Mouse (Mus musculus) lung, embryonic 15.5 days (tissue): ENCODE results near the gene Sbk3. TPM values are rescaled to one million over a fixed set of nuclear protein-coding genes. Genes with fewer than 3 reads are reported as not detected.
A peak's percentile ranks its signal among the peaks of the same experiment; 100 is the strongest.
"Not testable (repeated sequence)": the region's sequence is repeated elsewhere in the genome, so short reads cannot be mapped to it uniquely, and the experiment has no call there.

Experiments
- ATAC-seq: fragments of 200-750 bp; cut with Nextera tagmentation; 2 replicates; pipeline ENCODE4 v1.8.0; 2017; ENCODE audit warnings: moderate number of reproducible peaks, borderline replicate concordance; ENCODE audit not compliant: low FRiP score, low TSS enrichment; ENCODE audit errors: extremely low read depth
- H3K27ac ChIP-seq: fragments of 300-500 bp; sonication (generic); 2 replicates; pipeline ENCODE4 v1.5.1; 2015; ENCODE audit warnings: moderate library complexity, mild to moderate bottlenecking, inconsistent platforms
- H3K27me3 ChIP-seq: fragments of 300-500 bp; sonication (generic); 2 replicates; pipeline ENCODE4 v1.6.1; 2015; ENCODE audit warnings: inconsistent platforms
- H3K36me3 ChIP-seq: fragments of 300-500 bp; sonication (generic); 2 replicates; pipeline ENCODE4 v1.6.1; 2015; ENCODE audit warnings: inconsistent platforms
- H3K4me1 ChIP-seq: fragments of 300-500 bp; sonication (generic); 2 replicates; pipeline ENCODE4 v1.6.1; 2015; ENCODE audit warnings: inconsistent platforms
- H3K4me2 ChIP-seq: fragments of 300-500 bp; sonication (generic); 2 replicates; pipeline ENCODE4 v1.6.1; 2015; ENCODE audit warnings: inconsistent platforms, mild to moderate bottlenecking, moderate library complexity
- H3K4me3 ChIP-seq: fragments of 300-500 bp; sonication (generic); 2 replicates; pipeline ENCODE4 v1.5.1; 2015; ENCODE audit warnings: mild to moderate bottlenecking, inconsistent platforms
- H3K9ac ChIP-seq: fragments of 300-500 bp; sonication (generic); 2 replicates; pipeline ENCODE4 v1.6.1; 2015; ENCODE audit warnings: inconsistent platforms
- H3K9me3 ChIP-seq: fragments of 300-500 bp; sonication (generic); 2 replicates; pipeline ENCODE4 v1.6.1; 2016; ENCODE audit warnings: inconsistent platforms
- WGBS: fragments of 180-500 bp; shearing (Covaris S2); methylation state at CpG from one replicate; pipeline ENCODE4 v1.1.7; 2015; 5-methylcytosine and 5-hydroxymethylcytosine counted together
- polyA plus RNA-seq: library from polyadenylated mRNA; unstranded; fragments of >200 nt; fragmentation: Nextera tagmentation; extraction: Ambion mirVana; gene quantifications from 2 replicates; pipeline ENCODE4 v1.2.1, GENCODE M21; 2015

The Sbk3 gene
- polyA plus RNA-seq, 1 experiment from 2014 or later, result 0.52 TPM

DNA sequence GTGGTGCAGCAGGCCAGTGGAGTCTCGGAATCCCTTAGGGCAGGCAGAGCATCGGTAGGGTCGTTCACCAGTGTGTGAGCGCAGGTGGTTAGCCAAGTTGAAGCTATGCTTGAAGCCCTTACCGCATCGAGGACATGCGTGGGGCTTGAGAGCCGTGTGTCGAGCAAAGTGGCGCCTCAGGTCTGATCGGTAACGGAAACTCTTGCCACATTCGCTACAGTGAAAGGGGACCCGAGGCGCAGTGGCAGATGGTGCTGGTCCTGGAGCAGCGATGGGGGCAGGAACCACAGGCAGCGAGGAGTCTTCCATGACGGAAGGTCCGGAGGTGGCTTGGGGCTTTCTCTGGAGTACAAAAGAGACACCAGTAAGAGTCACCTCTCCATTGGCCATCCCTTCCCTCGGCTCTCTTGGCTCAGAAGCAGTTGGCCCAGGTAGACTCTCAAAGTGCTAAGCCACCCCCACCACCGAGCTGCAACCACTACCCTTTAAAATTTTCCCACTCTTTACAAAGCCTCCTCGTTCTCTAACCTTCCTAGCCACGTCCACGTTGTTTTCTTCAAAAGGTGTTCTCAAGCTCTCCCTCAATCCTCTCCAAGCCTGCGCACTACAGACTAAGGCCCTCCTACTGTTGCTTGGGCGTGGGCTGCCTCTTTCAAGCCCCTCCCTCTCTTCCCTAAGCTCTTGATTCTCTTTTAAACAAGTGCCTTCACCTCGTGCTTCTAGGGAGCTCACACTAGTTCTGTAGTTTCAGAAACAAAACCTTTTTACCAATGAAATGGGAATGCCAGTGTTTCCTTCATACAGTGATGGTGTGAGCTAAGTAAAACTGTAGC, 41.9 kb upstream of the Sbk3 start:
- no peaks in the 10 kb centered on the region for H3K9me3 ChIP-seq
- 86% methylated on average over 27 of the region's 27 CpGs for WGBS
- H3K36me3 ChIP-seq, result peaks cover 49% of the 10 kb centered on the region
- ATAC-seq, result no peak
- peaks cover 14% of the 10 kb centered on the region; the same call in 1 of the 2 replicates for H3K4me1 ChIP-seq
- no peaks in the 10 kb centered on the region for H3K27me3 ChIP-seq
- H3K9ac ChIP-seq, result no peak overlapping the region
- 0 out of 2 replicates have a peak overlapping the region, but pooled peaks have one; percentile 11 for H3K27ac ChIP-seq
- H3K4me2 ChIP-seq, result peak overlapping the region; percentile 54
- peak overlapping the region; percentile 77 for H3K4me3 ChIP-seq

DNA sequence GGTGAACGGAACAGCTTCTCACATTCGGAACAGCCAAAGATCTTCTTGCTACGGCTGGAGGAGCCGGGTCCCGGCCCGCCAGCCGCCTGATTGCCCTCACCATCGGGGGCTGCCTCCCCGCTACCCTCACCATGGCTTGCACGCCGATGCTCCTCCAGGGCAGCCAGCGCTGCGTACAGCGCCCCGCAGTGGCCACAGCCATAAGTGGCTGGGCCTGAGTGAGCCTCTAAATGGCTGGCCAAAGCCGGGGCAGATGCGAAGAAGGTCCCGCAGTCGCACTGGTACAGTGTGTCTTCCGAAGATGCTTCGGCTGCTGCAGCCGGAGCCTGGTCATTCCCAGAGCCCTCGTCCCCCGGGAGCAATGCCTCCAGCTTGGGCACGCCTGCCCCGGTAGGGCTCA, 37.3 kb upstream of the Sbk3 start:
- WGBS, result 96% methylated on average over 26 of the region's 26 CpGs
- H3K4me1 ChIP-seq, result peaks cover 5% of the 10 kb centered on the region; the same call in 1 of the 2 replicates

GRCm38 (mm10) chr7:5002876-5003275, 31.9 kb upstream of the Sbk3 start:
- not testable (repeated sequence) for H3K27me3 ChIP-seq, H3K4me1 ChIP-seq, H3K4me3 ChIP-seq, H3K9me3 ChIP-seq, H3K36me3 ChIP-seq, H3K9ac ChIP-seq, H3K27ac ChIP-seq, ATAC-seq, H3K4me2 ChIP-seq
- WGBS, result 66% methylated on average over 8 of the region's 8 CpGs

More for the DNA sequence above, 37.3 kb upstream of the Sbk3 start:
- no peaks in the 10 kb centered on the region for H3K27me3 ChIP-seq
- H3K9ac ChIP-seq, result no peak overlapping the region
- H3K36me3 ChIP-seq, result peaks cover 58% of the 10 kb centered on the region
- ATAC-seq, result no peak
- no peaks in the 10 kb centered on the region for H3K9me3 ChIP-seq
- H3K4me3 ChIP-seq, result no peak overlapping the region
- H3K27ac ChIP-seq, result no peak overlapping the region
- H3K4me2 ChIP-seq, result no peak overlapping the region

- Histone ChIP-seq H3K9me3 (no peaks in the 10 kb centered on the region), H3K9ac (no peak overlapping the region), H3K27me3 (no peaks in the 10 kb centered on the region), H3K36me3 (no peaks in the 10 kb centered on the region), H3K4me3 (no peak overlapping the region), H3K27ac (no peak overlapping the region), H3K4me1 (peaks cover 16% of the 10 kb centered on the region), H3K4me2 (no peak overlapping the region)
- 57% methylated on average over 2 of the region's 2 CpGs for WGBS
- no peak for ATAC-seq
Measured at GRCm38 (mm10) chr7:4999876-5000275, 28.9 kb upstream of the Sbk3 start.

DNA sequence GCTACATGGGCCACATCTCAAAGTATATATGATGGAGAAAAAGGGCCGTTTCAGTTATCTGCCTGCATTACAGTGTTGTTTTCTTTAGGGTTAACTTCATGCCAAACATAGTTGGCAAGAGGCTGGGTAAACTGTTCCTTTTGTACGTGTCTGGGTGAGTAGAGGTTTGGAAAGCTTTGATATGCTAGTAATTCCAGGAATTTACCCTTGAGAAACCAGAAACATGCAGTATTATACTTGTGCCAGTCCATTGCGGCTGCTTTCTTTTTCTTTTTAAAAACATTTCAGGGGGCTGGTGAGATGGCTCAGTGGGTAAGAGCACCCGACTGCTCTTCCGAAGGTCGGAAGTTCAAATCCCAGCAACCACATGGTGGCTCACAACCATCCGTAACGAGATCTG, 26.0 kb upstream of the Sbk3 start:
- H3K27ac ChIP-seq, result peak overlapping the region; percentile 79
- peak overlapping the region; percentile 84 for H3K4me2 ChIP-seq
- H3K9ac ChIP-seq, result peak overlapping the region; percentile 68; the same call in 1 of the 2 replicates
- H3K27me3 ChIP-seq, result no peaks in the 10 kb centered on the region
- H3K4me3 ChIP-seq, result peak overlapping the region; percentile 69
- H3K36me3 ChIP-seq, result peaks cover 19% of the 10 kb centered on the region
- 55% methylated on average over 8 of the region's 8 CpGs for WGBS
- no peak for ATAC-seq
- peaks cover 22% of the 10 kb centered on the region for H3K4me1 ChIP-seq
- H3K9me3 ChIP-seq, result no peaks in the 10 kb centered on the region

DNA sequence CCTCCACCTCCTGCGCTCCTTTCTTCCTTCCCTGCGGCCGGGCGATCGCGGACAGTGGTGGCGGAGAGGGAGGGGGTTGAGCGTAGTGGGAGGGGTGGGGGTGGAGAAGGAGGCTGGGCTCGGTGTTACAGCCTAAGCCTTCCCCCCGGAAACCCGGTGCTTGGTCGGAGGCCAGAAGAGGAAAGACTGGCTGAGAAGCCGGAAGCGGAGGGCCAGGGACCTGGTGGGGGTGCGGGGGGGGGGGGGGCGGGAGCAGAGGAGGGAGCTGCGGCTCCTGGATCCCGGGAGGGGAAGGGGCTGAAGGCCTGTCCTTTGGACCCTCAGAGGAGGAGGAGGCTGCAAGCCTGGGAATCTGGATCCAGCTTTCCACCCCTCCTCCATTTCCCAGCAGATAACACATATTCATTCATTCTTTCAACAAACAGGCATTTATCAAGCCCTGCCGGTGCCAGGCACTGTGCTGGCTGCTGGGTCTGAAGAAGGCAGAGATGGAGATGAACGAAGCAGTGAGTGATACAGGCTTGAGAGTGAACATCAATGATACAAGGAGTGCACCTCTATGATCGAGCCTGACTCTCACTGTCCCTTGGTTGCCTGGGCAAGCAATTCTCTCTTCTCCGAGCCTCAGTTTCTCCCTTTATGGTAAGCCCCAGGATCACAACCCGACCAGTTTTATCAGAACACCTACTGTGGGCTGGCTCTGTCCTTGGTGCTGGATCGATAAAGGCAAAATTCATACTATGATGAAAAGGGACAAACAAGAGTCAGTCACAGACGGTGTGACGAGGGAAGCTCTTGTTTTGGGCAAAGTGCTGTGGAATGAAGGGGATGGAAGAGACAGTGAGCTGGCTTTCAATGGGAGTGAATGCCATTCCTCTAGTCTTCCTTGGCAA, 25.3 kb upstream of the Sbk3 start, which contains the start of gene Zfp579:
Gene Zfp579 (minus strand): TSS at position 156 of the 893 bp plus-strand sequence.
- Histone ChIP-seq H3K9me3 (no peaks in the 10 kb centered on the region), H3K4me3 (peak within 1 kb of the TSS; percentile 69), H3K27ac (peak within 1 kb of the TSS; percentile 79), H3K4me1 (peaks cover 22% of the 10 kb centered on the region), H3K4me2 (peak within 1 kb of the TSS; percentile 84), H3K9ac (peak within 1 kb of the TSS; percentile 68), H3K27me3 (no peaks in the 10 kb centered on the region), H3K36me3 (peaks cover 19% of the 10 kb centered on the region)
- peak; percentile 87 for ATAC-seq
- 6% methylated on average over 11 of the region's 26 CpGs for WGBS

DNA sequence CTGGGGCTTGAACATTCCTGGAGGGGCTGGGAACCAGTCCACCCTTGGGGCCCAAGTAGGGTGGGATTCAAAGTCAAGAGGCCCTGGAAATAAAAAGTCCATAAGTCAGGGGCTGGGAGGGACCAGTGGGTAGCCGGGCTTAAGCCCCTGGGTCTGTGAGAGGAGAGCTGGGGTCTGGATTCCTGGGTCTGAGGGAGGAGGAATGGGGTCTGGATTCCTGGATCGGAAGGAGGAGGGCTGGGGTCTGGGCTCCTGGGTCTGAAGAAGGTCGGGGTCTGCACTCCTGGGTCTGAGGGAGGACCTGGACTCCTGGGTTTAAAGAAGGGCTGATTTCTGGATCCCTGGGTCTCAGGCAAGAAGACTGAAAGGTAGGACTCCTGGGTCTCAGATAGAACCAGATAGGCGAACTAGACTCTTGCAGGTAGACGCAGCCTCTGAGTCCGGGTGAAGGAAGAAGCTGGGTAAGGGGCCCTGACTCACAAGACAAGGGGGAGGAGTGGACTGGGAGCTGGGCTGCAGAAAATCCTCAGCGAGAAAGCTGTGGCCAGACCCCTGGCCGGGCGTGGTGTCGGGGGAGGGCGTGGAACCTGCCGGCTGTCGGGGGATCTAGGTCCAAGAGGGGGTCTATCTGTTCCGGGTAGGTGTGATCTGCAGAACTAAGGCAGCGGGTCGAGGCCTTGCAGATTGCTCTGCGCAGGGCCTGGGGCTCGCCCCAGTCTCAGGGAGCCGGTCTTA, 24.5 kb upstream of the Sbk3 start:
- no peak; the same call in none of the 2 replicates for ATAC-seq
- H3K9ac ChIP-seq, result peak overlapping the region; percentile 68

GRCm38 (mm10) chr7:4993999-4994788, 23.2 kb upstream of the Sbk3 start:
- no peak overlapping the region for H3K4me3 ChIP-seq
- peaks cover 22% of the 10 kb centered on the region for H3K4me1 ChIP-seq
- no peaks in the 10 kb centered on the region for H3K27me3 ChIP-seq
- WGBS, result 57% methylated on average over 59 of the region's 59 CpGs
- H3K36me3 ChIP-seq, result peaks cover 19% of the 10 kb centered on the region
- peak overlapping the region; percentile 84 for H3K4me2 ChIP-seq
- no peaks in the 10 kb centered on the region for H3K9me3 ChIP-seq
- H3K9ac ChIP-seq, result no peak overlapping the region
- H3K27ac ChIP-seq, result no peak overlapping the region
- no peak for ATAC-seq

More for the DNA sequence above, 24.5 kb upstream of the Sbk3 start:
- H3K27ac ChIP-seq, result peak overlapping the region; percentile 79
- peak overlapping the region; percentile 69 for H3K4me3 ChIP-seq
- H3K9me3 ChIP-seq, result no peaks in the 10 kb centered on the region
- H3K36me3 ChIP-seq, result peaks cover 19% of the 10 kb centered on the region
- 5% methylated on average over 19 of the region's 19 CpGs for WGBS
- peak overlapping the region; percentile 84 for H3K4me2 ChIP-seq
- peaks cover 22% of the 10 kb centered on the region for H3K4me1 ChIP-seq
- H3K27me3 ChIP-seq, result no peaks in the 10 kb centered on the region

GRCm38 (mm10) chr7:4993347-4993998, 22.5 kb upstream of the Sbk3 start:
- Histone ChIP-seq H3K9me3 (no peaks in the 10 kb centered on the region), H3K4me2 (no peak overlapping the region), H3K36me3 (peaks cover 19% of the 10 kb centered on the region), H3K9ac (no peak overlapping the region), H3K27me3 (no peaks in the 10 kb centered on the region), H3K4me1 (peaks cover 22% of the 10 kb centered on the region), H3K4me3 (no peak overlapping the region), H3K27ac (no peak overlapping the region)
- WGBS, result 47% methylated on average over 55 of the region's 55 CpGs
- no peak for ATAC-seq

GRCm38 (mm10) chr7:4988250-4988649, 17.3 kb upstream of the Sbk3 start:
- ATAC-seq, result 0 out of 2 replicates have a peak, but pooled peaks have one; percentile 46
- Histone ChIP-seq H3K4me1 (no peaks in the 10 kb centered on the region), H3K9me3 (no peaks in the 10 kb centered on the region), H3K27ac (no peak overlapping the region), H3K4me3 (no peak overlapping the region), H3K27me3 (no peaks in the 10 kb centered on the region), H3K4me2 (no peak overlapping the region), H3K9ac (no peak overlapping the region), H3K36me3 (peaks cover 12% of the 10 kb centered on the region)
- 45% methylated on average over 2 of the region's 2 CpGs for WGBS
